Mouse (Mus musculus): ENCODE data around the gene F2rl2. TPM values are rescaled to one million over a fixed set of nuclear protein-coding genes. Genes with fewer than 3 reads are reported as not detected.

The F2rl2 gene
- polyA plus RNA-seq (2014; fragmentation: Illumina TruSeq; extraction: RNeasy Lipid Tissue Mini Kit (QIAGEN cat#74804); ENCODE audit: low read depth, low replicate concordance), result not detected

GRCm38 (mm10) chr13:95696654-95697163, at the start of gene F2rl2:
Gene F2rl2 (plus strand): TSS chr13:95696853.

Other genes starting within 250 kb of the F2rl2 start
- gene S100z, start 218.1 kb upstream of the F2rl2 start, polyA plus RNA-seq (2014; fragmentation: Illumina TruSeq; extraction: RNeasy Lipid Tissue Mini Kit (QIAGEN cat#74804); ENCODE audit: low read depth, low replicate concordance), result 2.0 TPM
- gene F2rl1, start 171.6 kb upstream of the F2rl2 start, polyA plus RNA-seq (2014; fragmentation: Illumina TruSeq; extraction: RNeasy Lipid Tissue Mini Kit (QIAGEN cat#74804); ENCODE audit: low read depth, low replicate concordance), result not detected
- gene F2r, start 78.4 kb upstream of the F2rl2 start, polyA plus RNA-seq (2014; fragmentation: Illumina TruSeq; extraction: RNeasy Lipid Tissue Mini Kit (QIAGEN cat#74804); ENCODE audit: low read depth, low replicate concordance), result 3.4 TPM
- gene Iqgap2, start 195.1 kb downstream of the F2rl2 start, polyA plus RNA-seq (2014; fragmentation: Illumina TruSeq; extraction: RNeasy Lipid Tissue Mini Kit (QIAGEN cat#74804); ENCODE audit: low read depth, low replicate concordance), result 12.9 TPM

Data from testis, adult 10 weeks (tissue).